Mouse (Mus musculus): ENCODE measurements around the gene Plpp3.

Gene Plpp3

DNA sequence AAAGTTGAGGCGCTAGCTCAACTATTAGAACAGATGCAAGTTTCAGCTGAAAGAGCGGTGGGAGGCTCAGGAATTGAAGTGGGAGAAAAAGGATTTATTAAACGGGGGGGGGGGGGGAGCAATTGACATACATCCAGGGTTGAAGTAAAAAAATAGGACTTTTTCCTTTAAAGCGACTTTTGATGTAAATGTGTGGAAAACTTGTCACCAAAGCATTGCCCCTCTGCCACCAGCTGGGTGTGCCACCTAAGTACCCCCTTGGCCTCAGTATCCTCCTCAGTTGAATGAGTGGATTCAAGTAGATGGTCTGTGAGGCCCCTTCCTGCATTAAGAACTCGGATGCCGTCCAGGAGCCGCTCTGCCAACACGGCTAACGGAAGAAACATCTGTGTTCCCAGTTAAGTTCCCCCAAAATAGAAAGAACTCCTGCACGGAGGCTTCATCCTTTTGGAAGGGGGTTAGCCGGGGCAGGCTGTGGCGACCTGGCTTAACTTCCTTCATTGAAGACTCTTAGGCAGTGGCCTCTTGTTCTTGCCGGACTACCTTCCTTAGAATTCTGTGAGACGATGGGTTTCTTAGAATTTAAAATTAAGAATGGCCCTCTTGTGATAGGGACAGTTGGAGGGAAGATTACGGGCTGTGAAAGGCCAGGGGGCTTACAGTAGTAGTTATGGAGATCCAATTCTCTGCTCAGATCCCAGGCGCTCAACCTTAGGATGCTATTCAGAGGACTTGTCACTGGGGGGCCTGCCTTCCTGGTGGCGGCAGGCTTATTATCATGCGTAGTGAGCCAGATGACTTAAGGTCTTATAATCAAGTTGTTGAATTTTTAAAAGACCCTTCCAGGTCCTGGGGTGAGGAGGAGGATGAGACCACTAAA is 1.7 kb downstream of the Plpp3 start:
- DNase-seq (ENCODE audit: low spot score) = peak; percentile 24

GRCm38 (mm10) chr4:105159531-105159870 is 2.4 kb downstream of the Plpp3 start:
- no peak for DNase-seq (ENCODE audit: low spot score)

DNA sequence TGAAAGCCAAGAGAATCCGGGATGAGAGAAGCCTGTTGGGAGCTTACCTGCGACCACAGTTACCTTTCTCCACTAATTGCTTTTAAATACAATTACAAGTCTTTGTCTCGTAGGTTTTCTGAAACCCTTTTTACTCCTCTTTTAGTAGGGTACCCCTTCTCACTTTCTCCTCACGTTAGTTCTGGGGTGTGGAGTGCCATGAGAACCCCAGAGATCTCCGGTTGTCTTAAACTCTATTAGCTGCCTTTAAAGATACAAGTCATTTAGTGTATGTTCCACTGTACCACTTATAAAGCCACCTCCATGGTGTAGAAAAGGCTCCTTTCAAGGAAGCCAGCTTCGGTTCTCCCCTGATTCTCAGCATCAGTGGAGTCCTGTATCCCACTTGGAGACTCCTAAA is 3.3 kb downstream of the Plpp3 start:
- no peak for DNase-seq (ENCODE audit: low spot score)

DNA sequence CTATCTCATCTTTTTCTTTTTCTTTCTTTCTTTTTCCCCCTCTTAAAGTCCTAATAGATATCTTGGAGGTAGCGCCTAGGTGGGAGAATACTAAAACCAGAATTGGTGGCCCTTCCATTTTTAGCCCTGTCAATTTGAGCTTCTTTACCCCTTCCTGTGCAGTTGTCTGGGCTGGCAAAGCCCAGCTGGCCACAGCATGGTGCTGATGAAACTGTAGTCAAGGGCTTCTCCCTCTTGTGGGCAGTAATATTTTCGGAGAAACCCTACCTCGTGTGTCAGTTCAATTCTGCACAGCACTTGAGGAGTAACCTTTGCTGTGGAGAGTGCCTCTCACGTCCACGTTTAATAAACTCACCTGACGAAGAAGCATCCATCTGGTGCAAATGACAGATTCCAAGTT is 4.9 kb downstream of the Plpp3 start:
- no peak for DNase-seq (ENCODE audit: low spot score)

GRCm38 (mm10) chr4:105162676-105163075 is 5.5 kb downstream of the Plpp3 start:
- DNase-seq (ENCODE audit: low spot score) = no peak

- DNase-seq (ENCODE audit: low spot score) = no peak
Observed at GRCm38 (mm10) chr4:105163981-105164411, 6.8 kb downstream of the Plpp3 start.

GRCm38 (mm10) chr4:105164952-105165351 is 7.8 kb downstream of the Plpp3 start:
- no peak for DNase-seq (ENCODE audit: low spot score)

GRCm38 (mm10) chr4:105169093-105169571 is 12.0 kb downstream of the Plpp3 start:
- no peak for DNase-seq (ENCODE audit: low spot score)

DNA sequence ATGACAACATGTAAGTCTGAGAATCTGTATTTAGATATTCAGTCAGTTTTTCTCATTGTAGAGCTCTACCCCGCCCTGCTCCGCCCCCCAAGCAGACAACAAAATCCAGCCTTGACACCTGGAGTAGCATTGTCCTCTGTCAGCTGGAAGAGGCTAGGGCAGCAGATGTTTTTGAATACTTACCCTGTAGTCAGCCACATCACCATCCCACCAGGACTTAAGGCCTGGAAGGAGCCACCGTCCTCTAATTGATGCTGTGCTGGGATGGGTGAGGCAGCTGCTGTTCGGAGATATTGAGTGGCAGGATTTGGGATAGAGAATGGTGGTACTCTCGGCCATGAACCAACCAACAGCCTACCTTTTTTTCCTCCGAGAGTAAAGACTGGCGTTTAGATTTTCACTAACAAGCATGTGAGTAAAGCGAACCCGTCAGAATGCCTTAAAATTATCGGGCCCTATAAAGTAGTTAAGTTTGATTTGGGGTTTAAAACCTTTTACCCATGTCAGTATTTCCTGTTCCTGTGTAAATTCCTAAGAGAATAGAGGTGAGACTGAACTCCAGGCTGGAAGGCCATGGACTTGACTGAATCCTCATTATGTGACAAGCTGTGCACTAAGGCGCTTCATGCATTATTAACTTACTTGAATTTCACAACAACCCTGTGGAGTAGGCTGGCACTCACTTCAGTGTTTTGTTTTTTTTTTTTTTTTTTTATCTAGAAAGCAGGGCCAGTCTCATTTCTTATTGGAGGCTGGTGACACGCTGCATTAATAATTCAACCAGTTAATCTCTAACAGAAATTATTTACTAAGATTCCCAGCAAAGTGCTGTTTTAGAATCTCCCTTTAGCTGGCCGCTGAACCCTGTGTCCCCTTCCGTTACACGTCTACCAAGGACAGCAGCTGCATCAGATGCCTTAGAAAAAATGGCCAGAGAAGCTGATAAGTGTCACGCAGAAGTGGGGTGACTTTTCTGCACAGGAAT is 13.0 kb downstream of the Plpp3 start:
- no peak for DNase-seq (ENCODE audit: low spot score)

DNA sequence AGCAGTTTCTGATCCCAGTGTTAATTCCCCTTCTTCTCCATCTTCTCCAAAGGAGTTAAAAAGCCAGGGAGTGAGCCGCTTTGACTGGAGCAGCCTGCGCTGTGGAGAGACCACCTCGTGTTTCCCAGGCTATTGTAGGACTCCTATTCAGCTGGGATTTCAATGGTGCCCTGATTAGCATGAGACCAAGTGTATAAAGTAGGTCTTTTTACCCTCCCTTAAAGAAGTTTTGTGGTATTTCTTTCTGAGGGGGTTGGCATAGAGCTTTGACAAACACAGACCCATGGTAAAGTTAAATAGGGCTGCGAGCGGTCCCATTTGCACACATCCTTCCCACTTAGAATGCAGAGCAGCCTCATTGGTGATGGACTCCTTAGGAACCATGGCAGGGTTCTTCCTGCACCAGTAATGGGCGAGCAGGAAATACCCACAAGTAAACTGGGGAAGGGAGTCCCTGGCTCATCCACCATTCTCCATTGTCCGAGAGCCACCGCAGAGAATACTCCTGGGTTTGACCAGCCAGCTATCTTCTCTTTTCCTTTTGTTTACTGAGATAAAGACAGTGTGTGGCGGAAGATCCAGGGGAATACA is 13.8 kb downstream of the Plpp3 start:
- no peak for DNase-seq (ENCODE audit: low spot score)

DNA sequence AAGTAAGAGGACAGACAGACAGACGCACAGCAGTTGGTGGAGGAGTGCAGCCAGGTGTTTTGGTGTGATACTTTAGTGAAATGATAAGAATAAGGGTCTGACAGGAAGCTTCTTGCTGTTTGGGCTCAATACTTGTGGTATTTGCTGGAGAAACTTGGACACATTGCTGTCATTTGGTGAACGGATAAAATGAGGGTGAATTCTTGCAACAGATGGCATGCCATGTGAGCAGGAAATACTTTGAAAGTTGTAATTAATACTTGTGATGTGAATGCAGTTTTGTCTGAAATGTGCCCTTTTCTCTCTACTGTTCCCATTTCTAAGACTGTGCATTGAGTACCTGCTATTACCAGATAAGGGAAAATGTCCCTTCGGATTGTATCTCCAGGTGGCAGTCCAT is 14.3 kb downstream of the Plpp3 start:
- DNase-seq (ENCODE audit: low spot score) = no peak

- no peak for DNase-seq (ENCODE audit: low spot score)
Observed at GRCm38 (mm10) chr4:105174778-105175177, 17.6 kb downstream of the Plpp3 start.

DNA sequence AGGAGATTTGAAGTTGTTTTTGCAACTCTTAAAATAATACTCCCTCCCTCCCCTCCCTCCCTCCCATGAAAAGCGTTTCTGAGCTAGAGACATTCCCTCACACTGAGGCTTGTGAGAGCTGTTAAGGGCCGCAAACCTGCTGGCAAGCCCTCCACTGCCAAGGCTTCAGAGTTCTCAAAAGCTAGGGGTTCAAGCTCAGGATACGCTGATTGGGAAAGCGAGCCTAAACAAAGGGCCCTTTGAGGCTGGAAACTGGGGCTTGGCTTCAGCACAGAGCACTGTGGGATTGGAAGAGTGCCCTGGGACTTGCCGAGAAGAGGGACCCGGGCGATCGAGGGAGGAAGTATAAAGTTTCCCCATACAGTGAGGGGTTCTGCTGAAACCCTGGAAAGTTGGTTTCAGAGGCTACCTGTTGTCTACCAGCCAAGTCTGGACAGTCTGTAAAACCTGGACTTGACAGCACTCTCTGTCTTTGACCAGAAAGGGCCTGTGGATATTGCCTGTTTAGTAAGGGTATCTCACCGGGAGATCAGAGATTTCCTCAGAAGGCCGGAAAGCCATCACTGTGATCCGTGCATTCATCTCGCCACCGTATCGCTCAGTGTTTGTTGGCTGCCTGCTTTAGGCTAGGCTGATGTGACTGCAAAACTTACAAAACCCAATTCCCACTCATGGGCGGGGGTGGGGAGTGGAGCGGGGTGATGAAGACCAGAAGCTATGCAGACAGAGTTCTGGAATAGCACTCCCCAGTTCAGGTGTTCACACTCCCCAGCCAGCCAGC is 18.3 kb downstream of the Plpp3 start:
- DNase-seq (ENCODE audit: low spot score) = no peak

GRCm38 (mm10) chr4:105181014-105181658 is 24.0 kb downstream of the Plpp3 start:
- no peak for DNase-seq (ENCODE audit: low spot score)

DNA sequence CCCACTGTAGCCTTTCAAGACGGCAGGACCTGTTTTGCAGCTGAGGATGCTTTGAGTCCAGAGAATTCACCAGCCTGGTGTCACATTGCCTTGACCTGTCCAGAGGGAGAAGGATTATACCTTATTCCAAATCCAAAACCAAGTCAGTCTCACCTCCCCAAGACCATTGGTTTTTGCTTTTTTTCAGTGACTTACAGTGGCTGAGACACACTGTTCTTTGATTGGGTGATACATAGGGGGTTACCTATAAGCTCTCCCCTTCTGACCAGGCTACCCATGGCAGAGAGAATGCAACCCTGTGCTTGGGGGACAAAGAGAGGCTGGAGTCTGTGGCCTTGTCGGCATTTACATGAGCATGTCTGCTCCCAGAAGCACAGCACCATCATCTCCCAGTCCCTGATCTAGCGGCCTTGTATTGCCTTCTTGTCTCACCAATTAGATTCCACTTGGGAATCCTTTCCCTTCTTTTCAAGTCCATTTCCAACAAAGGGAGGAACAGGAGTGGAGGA is 24.6 kb downstream of the Plpp3 start:
- DNase-seq (ENCODE audit: low spot score) = no peak

- no peak for DNase-seq (ENCODE audit: low spot score)
Observed at GRCm38 (mm10) chr4:105182249-105182648, 25.1 kb downstream of the Plpp3 start.

- DNase-seq (ENCODE audit: low spot score) = no peak
Observed at GRCm38 (mm10) chr4:105184490-105184889, 27.3 kb downstream of the Plpp3 start.

DNA sequence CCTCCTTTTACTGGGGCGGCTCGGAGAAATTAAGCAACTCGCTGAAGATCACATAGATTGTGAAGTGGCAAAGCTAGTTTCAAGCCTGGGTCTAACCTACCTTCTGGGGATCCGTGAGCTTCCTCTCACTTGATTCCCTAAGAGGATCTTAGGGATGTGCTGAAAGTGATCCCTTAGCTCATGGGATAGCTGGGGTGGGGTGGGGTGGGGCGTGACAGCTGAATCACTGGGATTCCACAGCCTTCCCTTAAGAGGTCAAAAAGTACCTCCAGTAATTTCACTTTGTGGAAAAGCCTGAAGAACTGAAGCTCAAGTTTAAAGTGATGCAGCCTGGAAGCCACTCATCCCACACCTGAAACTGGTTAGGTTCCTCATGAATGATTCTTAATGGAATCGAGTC is 27.8 kb downstream of the Plpp3 start:
- no peak for DNase-seq (ENCODE audit: low spot score)

- no peak for DNase-seq (ENCODE audit: low spot score)
Observed at GRCm38 (mm10) chr4:105186654-105187053, 29.5 kb downstream of the Plpp3 start.

- DNase-seq (ENCODE audit: low spot score) = no peak
Observed at GRCm38 (mm10) chr4:105187873-105188272, 30.7 kb downstream of the Plpp3 start.

GRCm38 (mm10) chr4:105188801-105189200 is 31.7 kb downstream of the Plpp3 start:
- DNase-seq (ENCODE audit: low spot score) = no peak

Measured in urinary bladder, postnatal 14 days (tissue).